Mouse (Mus musculus) olfactory bulb, adult 2 months (tissue): ENCODE data around the gene Abhd2.

Experiments used
- CTCF ChIP-seq: fragments of 200-500 bp; IDR thresholded peaks from 2 replicates; pipeline ENCODE4 v1.5.1; 2012; ENCODE audit warnings: low read depth, mild to moderate bottlenecking, low read length, moderate library complexity; ENCODE audit not compliant: insufficient read depth
- POLR2A ChIP-seq: fragments of 200-500 bp; IDR thresholded peaks from 2 replicates; pipeline ENCODE4 v1.6.1; 2012; ENCODE audit warnings: mild to moderate bottlenecking, low read depth, low read length, moderate library complexity; ENCODE audit not compliant: insufficient read depth

DNA sequence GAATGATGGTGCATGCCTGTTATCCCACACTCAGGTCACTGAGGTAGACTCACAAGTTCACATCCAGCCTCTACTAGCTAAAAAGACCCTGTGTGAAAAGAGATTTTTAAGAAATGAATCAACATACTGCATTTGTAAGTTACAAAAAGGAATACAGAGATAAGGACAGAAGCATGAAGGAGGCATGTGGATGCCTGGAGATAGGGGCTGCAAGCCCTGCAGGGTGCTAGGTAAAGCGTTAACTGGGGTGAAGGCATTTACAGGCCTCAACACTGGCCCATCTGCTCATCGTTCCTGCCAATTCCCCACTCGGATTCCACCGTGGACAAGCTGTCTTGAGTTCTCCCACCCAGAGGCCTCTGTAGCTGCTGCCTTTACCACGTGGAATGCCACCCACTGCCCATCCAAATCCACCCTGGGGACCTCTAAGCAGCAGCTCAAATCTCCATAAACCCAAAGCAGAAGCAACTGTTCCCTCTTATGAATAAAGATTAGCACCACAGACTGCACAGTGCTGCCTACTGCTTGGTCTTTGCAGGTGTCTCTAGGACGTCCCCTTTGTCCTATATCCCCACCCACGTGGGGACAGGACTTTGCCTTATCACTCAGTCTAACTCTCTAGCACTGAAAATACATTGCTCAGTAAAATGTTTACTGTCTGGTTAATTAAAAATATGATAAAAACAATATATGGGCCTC is 5.2 kb upstream of the Abhd2 start:
- TF ChIP-seq POLR2A (no peak), CTCF (no peak)
